ENCODE assay signal across 20 mouse cellular contexts in the genomic region with DNA sequence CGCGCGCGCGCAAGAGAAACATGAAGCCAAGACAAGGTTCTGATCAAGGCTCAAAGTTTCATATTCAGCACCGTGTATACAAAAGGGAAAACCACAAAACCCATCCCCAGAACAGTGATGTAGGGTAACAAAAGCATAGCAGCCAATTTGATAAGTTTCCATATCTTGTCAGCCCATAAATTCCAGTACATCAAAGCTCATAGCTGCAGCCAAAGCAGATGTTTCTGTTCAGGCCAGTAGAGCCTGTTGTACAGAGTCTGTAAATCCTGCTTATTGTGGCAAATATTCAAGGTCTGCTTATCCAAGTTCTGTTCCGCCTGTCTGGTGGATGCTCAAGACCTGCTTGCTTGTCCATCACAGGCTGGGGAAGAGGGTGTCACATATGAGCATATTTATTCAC. TPM values are rescaled to one million over a fixed set of nuclear protein-coding genes. Genes with fewer than 3 reads are reported as not detected.
A peak's percentile ranks its signal among the peaks of the same experiment; 100 is the strongest.
DNase-seq lines count a peak whose midpoint lies in the region; ATAC-seq and TF ChIP-seq lines count a peak whose summit lies in the region.
"Had no signal": no experiment of that assay in that cellular context is flagged by ENCODE, and none has a peak within 500 bp of the region (broad histone marks: within the 10 kb centered on the region; RNA-seq: fewer than 3 reads in every experiment).

No protein-coding gene starts in this region.

- no peak overlapping the region for H3K4me3 ChIP-seq in midbrain, embryonic 11.5 days (ENCODE audit: low read depth, low read length)
- H3K4me3 ChIP-seq in midbrain, embryonic 16.5 days (ENCODE audit: low read depth, low read length), result no peak overlapping the region
- H3K4me3 ChIP-seq in embryonic fibroblast, embryonic 13.5 days (ENCODE audit: insufficient read depth, low read length), result no peak overlapping the region
- H3K4me3 ChIP-seq in neural tube, embryonic 15.5 days (replicated peaks), result no peak overlapping the region
- H3K4me3 ChIP-seq: forebrain, embryonic 12.5 days; heart, adult 2 months; heart, embryonic 15.5 days; hindbrain, embryonic 10.5 days had no signal

- intact Hi-C loops in heart, postnatal 14 days (cut with DNase I), result no loop called here

- H3K27ac ChIP-seq in midbrain, embryonic 11.5 days (ENCODE audit: low read depth, low read length), result no peak overlapping the region
- H3K27ac ChIP-seq in midbrain, embryonic 16.5 days (ENCODE audit: low read length), result no peak overlapping the region
- 0 out of 2 replicates have a peak overlapping the region, but pooled peaks have one; percentile 14 for H3K27ac ChIP-seq in embryonic fibroblast, embryonic 13.5 days (ENCODE audit: insufficient read depth, low read length)
- no peak overlapping the region for H3K27ac ChIP-seq in neural tube, embryonic 15.5 days (replicated peaks)
- H3K27ac ChIP-seq: forebrain, embryonic 12.5 days; heart, adult 2 months; heart, embryonic 15.5 days; hindbrain, embryonic 10.5 days; hindbrain, embryonic 14.5 days had no signal

- H3K36me3 ChIP-seq in midbrain, embryonic 11.5 days (ENCODE audit: control insufficient read depth, insufficient read depth, low read length), result no peaks in the 10 kb centered on the region
- no peaks in the 10 kb centered on the region for H3K36me3 ChIP-seq in midbrain, embryonic 16.5 days (ENCODE audit: control insufficient read depth, insufficient read depth, low read length)
- no peaks in the 10 kb centered on the region for H3K36me3 ChIP-seq in neural tube, embryonic 15.5 days
- H3K36me3 ChIP-seq: forebrain, embryonic 12.5 days; heart, embryonic 15.5 days; hindbrain, embryonic 10.5 days had no signal

- peaks cover 3% of the 10 kb centered on the region for H3K4me1 ChIP-seq in midbrain, embryonic 11.5 days (ENCODE audit: control insufficient read depth, insufficient read depth, low read length)
- peaks cover 4% of the 10 kb centered on the region for H3K4me1 ChIP-seq in midbrain, embryonic 16.5 days (ENCODE audit: control insufficient read depth, insufficient read depth, low read length)
- no peaks in the 10 kb centered on the region; the same call in 1 of the 2 replicates for H3K4me1 ChIP-seq in embryonic fibroblast, embryonic 13.5 days (ENCODE audit: control insufficient read depth, insufficient read depth, low read length)
- peaks cover 4% of the 10 kb centered on the region for H3K4me1 ChIP-seq in neural tube, embryonic 15.5 days

- no peak for TF ChIP-seq POLR2A in embryonic fibroblast, embryonic 13.5 days (IDR thresholded peaks at IDR 0.05; ENCODE audit: low read depth, low read length)

- no peak for ATAC-seq in midbrain, embryonic 11.5 days (ENCODE audit: low FRiP score)
- ATAC-seq in midbrain, embryonic 16.5 days, result no peak
- ATAC-seq in neural tube, embryonic 15.5 days (ENCODE audit: low FRiP score), result no peak
- ATAC-seq: forebrain, embryonic 16.5 days had no signal

- H3K9ac ChIP-seq in midbrain, embryonic 11.5 days (ENCODE audit: low read length), result no peak overlapping the region
- no peak overlapping the region for H3K9ac ChIP-seq in midbrain, embryonic 16.5 days (ENCODE audit: low read depth, low read length)
- H3K9ac ChIP-seq in neural tube, embryonic 15.5 days (replicated peaks), result no peak overlapping the region
- H3K9ac ChIP-seq: forebrain, embryonic 12.5 days; heart, embryonic 15.5 days; hindbrain, embryonic 14.5 days had no signal

- DNase-seq in heart, adult 11 months, result peak; percentile 37
- DNase-seq in heart, postnatal 14 days, result no peak
- DNase-seq in midbrain, embryonic 11.5 days (ENCODE audit: low spot score, missing footprints), result peak; percentile 21
- DNase-seq: adrenal gland, adult 2 months; adrenal gland, postnatal 25 days; cerebellum, adult 18-20 months; cerebellum, adult 9-11 months; cerebellum, postnatal 36 days; gastrocnemius, postnatal 10 days; heart, adult 2 months had no signal

- TF ChIP-seq CTCF in embryonic fibroblast, embryonic 13.5 days (IDR thresholded peaks at IDR 0.05; ENCODE audit: borderline replicate concordance, insufficient read depth, low read length), result no peak

- WGBS in midbrain, embryonic 11.5 days, result 95% methylated on average over 7 of the region's 7 CpGs
- WGBS in midbrain, embryonic 16.5 days, result 97% methylated on average over 7 of the region's 7 CpGs
- WGBS in neural tube, embryonic 15.5 days, result 90% methylated on average over 7 of the region's 7 CpGs

- H3K4me2 ChIP-seq in midbrain, embryonic 11.5 days, result no peak overlapping the region
- H3K4me2 ChIP-seq in midbrain, embryonic 16.5 days (ENCODE audit: low read length), result no peak overlapping the region
- no peak overlapping the region for H3K4me2 ChIP-seq in neural tube, embryonic 15.5 days
- H3K4me2 ChIP-seq: forebrain, embryonic 12.5 days; heart, embryonic 11.5 days; heart, embryonic 15.5 days; hindbrain, embryonic 14.5 days had no signal

- H3K27me3 ChIP-seq in midbrain, embryonic 11.5 days (ENCODE audit: control insufficient read depth, insufficient read depth, low read length), result no peaks in the 10 kb centered on the region
- H3K27me3 ChIP-seq in midbrain, embryonic 16.5 days (ENCODE audit: control insufficient read depth, insufficient read depth, low read depth, low read length), result no peaks in the 10 kb centered on the region
- H3K27me3 ChIP-seq in neural tube, embryonic 15.5 days (replicated peaks), result no peaks in the 10 kb centered on the region
- H3K27me3 ChIP-seq: CH12.LX; forebrain, embryonic 12.5 days; heart, embryonic 15.5 days had no signal

- no peaks in the 10 kb centered on the region for H3K9me3 ChIP-seq in midbrain, embryonic 11.5 days (ENCODE audit: control insufficient read depth, low read length)
- no peaks in the 10 kb centered on the region for H3K9me3 ChIP-seq in midbrain, embryonic 16.5 days (replicated peaks; ENCODE audit: control insufficient read depth, low read length, poor library complexity, severe bottlenecking)
- no peaks in the 10 kb centered on the region for H3K9me3 ChIP-seq in neural tube, embryonic 15.5 days (replicated peaks)
- H3K9me3 ChIP-seq: forebrain, embryonic 12.5 days; heart, embryonic 15.5 days; hindbrain, embryonic 10.5 days had no signal

RNA-seq across cellular contexts. Expression of gene Zfp958, which starts 4.1 kb away (rescaled TPM):
- 1 to 10 TPM; 7.8 to 8.9 TPM for total RNA-seq in heart, postnatal 14 days (2021)
- 16.4 and 16.5 TPM in 2 replicates for polyA plus RNA-seq in midbrain, embryonic 11.5 days (2014; fragmentation: Nextera tagmentation; extraction: Ambion mirVana)
- polyA plus RNA-seq in midbrain, embryonic 16.5 days (2015; fragmentation: Nextera tagmentation; extraction: Ambion mirVana), result 17.6 and 17.7 TPM in 2 replicates
- polyA plus RNA-seq in embryonic fibroblast, embryonic 13.5 days (2011; ENCODE audit: insufficient read length, low read depth, missing spikeins), result 10.7 and 15.1 TPM in 2 replicates
- polyA plus RNA-seq in neural tube, embryonic 15.5 days (2015; fragmentation: Nextera tagmentation; extraction: Ambion mirVana), result 14.1 and 17.0 TPM in 2 replicates

Comparison
In these comparisons a context has a peak if more than half of its experiments do, and no peak if none do; other contexts are left out.
1. DNase-seq: peak in heart, adult 11 months (single experiment) and midbrain, embryonic 11.5 days (single experiment); none in heart, postnatal 14 days (0 of 2).